Mouse (Mus musculus): Measurements from ENCODE around the gene Tanc2.
A peak's percentile ranks its signal among the peaks of the same experiment; 100 is the strongest.

DNA sequence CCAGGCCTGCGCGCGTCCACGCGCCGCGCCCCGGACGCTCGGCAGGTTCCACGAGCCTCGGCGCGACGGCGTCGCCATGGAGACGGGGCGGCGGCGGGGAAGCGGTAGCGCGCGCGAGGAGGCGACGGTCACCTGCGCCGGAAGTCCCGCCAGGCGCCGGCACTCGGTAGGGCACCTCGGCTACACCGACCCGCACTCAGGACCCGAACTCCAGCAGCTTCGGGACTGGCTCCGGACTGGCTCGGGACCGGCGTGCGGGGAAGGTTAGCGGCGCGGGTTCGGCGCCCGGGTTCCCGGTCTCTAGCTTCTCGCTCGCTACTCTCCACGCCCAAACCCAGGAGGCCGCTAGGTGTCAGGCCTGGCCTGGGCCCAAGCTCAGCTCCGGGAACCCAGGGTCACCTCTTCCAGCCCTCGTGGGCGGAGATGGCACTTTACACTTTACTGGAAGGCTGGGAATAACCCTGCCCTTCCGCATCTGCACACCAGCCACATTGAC is 354.4 kb downstream of the Tanc2 start:
- TF ChIP-seq CTCF (IDR thresholded peaks at IDR 0.05; ENCODE audit: borderline replicate concordance, extremely low read depth, insufficient read depth, insufficient read length) (peak; percentile 52; the same call in 1 of the 2 replicates), POLR2A (IDR thresholded peaks at IDR 0.05; ENCODE audit: borderline replicate concordance, extremely low read depth, insufficient read depth, insufficient read length, poor library complexity, severe bottlenecking) (no peak)

All from brain, embryonic 14.5 days (tissue).